Mouse (Mus musculus): ENCODE measurements around the gene Sorcs2. TPM values are rescaled to one million over a fixed set of nuclear protein-coding genes. Genes with fewer than 3 reads are reported as not detected.

The Sorcs2 gene
- polyA plus RNA-seq, 1 experiment from 2014 or later, result 7.8 TPM

DNA sequence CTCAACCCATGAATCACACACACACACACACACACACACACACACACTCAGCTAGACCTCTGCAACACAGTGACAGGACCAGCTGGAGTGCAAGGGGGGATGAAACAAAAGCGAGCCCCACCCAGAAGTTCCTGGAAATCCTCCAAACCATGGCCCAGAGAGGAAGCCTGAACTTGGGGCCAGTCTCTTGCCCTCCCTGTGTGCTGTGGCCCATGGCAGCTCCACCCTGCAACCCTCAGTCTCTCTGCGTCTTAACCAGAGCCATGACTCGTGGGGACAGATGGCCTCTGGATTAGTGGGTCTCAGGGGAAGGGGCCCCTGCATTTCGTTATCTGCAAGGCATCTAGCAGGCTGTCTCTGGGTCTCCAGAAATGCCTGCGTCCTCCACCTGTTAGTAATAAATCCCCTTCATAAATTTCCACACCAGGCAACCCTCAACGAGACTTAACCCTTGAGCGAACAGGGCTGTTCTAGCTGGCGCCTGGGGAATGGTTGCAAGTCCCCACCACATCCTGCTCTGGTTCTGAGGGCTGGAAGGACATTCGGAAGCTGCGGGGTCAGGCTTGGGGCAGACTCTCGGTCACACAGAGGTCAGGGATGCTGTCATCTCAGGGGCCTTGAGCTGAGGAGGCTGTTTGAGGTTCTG is 24.6 kb downstream of the Sorcs2 start:
- H3K36me3 ChIP-seq (ENCODE audit: control insufficient read depth, insufficient read depth, low read length), result no peaks in the 10 kb centered on the region
- H3K27me3 ChIP-seq (ENCODE audit: control insufficient read depth, insufficient read depth, low read length), result no peaks in the 10 kb centered on the region
- peaks cover 15% of the 10 kb centered on the region for H3K4me1 ChIP-seq (replicated peaks; ENCODE audit: control insufficient read depth, insufficient read depth, low read length)
- DNase-seq (ENCODE audit: low spot score), result no peak
- no peak overlapping the region for H3K9ac ChIP-seq (ENCODE audit: low read length)
- no peak overlapping the region for H3K4me2 ChIP-seq (ENCODE audit: low read depth, low read length, severe bottlenecking)
- WGBS, result 48% methylated on average over 11 of the region's 11 CpGs
- H3K27ac ChIP-seq (ENCODE audit: low read depth, low read length), result no peak overlapping the region
- no peaks in the 10 kb centered on the region for H3K9me3 ChIP-seq (ENCODE audit: control insufficient read depth, low read length)
- no peak overlapping the region for H3K4me3 ChIP-seq (ENCODE audit: low read depth, low read length)
- no peak for ATAC-seq (replicated peaks; ENCODE audit: low FRiP score)

DNA sequence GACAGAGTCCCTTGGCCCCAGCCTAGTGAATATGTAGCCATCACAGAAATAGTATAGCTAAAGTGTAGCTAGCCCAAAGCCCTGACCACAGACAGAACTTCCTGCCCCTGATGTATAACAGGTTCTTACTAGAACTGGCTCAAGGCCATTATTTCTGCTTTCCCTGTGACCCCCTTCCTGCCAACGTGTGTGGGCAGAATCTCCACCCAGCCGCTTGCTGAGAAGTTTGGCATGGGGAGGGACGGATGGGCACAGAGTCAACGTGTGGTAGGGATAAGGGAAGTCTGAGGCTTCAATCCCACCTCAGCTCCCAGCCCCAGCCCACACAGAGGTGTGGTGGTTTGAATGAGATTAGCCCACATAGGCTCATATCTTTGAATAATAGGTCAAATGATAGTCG is 26.2 kb downstream of the Sorcs2 start:
- H3K27ac ChIP-seq (ENCODE audit: low read depth, low read length), result no peak overlapping the region
- ATAC-seq (replicated peaks; ENCODE audit: low FRiP score) (no peak), DNase-seq (ENCODE audit: low spot score) (no peak)
- no peaks in the 10 kb centered on the region for H3K36me3 ChIP-seq (ENCODE audit: control insufficient read depth, insufficient read depth, low read length)
- WGBS, result 90% methylated on average over 5 of the region's 5 CpGs
- no peak overlapping the region for H3K9ac ChIP-seq (ENCODE audit: low read length)
- no peak overlapping the region for H3K4me2 ChIP-seq (ENCODE audit: low read depth, low read length, severe bottlenecking)
- no peaks in the 10 kb centered on the region for H3K27me3 ChIP-seq (ENCODE audit: control insufficient read depth, insufficient read depth, low read length)
- H3K4me1 ChIP-seq (replicated peaks; ENCODE audit: control insufficient read depth, insufficient read depth, low read length), result peaks cover 15% of the 10 kb centered on the region
- H3K9me3 ChIP-seq (ENCODE audit: control insufficient read depth, low read length), result no peaks in the 10 kb centered on the region
- no peak overlapping the region for H3K4me3 ChIP-seq (ENCODE audit: low read depth, low read length)

DNA sequence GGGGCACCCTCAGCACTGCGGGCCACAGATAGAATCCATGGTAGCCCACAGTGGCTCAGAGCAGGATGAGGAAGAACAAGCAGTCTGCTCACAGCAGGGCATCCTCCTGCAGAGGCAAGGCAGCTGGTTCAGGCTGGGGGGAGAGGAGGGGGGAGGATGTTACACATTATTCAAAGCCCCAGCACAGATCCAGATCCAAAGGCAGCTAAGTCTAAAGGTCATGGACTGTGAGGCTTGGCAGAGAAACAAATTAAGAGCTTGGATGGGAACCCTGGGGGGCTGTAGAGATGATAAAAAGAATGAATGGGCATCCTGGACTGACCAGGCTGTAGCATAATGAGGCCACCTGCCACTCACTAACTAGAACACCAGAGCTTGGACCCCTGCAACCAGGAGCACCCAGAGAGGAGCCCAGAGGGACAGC is 28.7 kb downstream of the Sorcs2 start:
- Histone ChIP-seq H3K4me2 (ENCODE audit: low read depth, low read length, severe bottlenecking) (no peak overlapping the region), H3K27me3 (ENCODE audit: control insufficient read depth, insufficient read depth, low read length) (no peaks in the 10 kb centered on the region), H3K9ac (ENCODE audit: low read length) (no peak overlapping the region), H3K4me1 (replicated peaks; ENCODE audit: control insufficient read depth, insufficient read depth, low read length) (peaks cover 15% of the 10 kb centered on the region), H3K36me3 (ENCODE audit: control insufficient read depth, insufficient read depth, low read length) (no peaks in the 10 kb centered on the region), H3K27ac (ENCODE audit: low read depth, low read length) (no peak overlapping the region), H3K4me3 (ENCODE audit: low read depth, low read length) (no peak overlapping the region), H3K9me3 (ENCODE audit: control insufficient read depth, low read length) (no peaks in the 10 kb centered on the region)
- 30% methylated on average over 1 of the region's 1 CpGs for WGBS
- ATAC-seq (replicated peaks; ENCODE audit: low FRiP score), result peak; percentile 64
- no peak for DNase-seq (ENCODE audit: low spot score)

DNA sequence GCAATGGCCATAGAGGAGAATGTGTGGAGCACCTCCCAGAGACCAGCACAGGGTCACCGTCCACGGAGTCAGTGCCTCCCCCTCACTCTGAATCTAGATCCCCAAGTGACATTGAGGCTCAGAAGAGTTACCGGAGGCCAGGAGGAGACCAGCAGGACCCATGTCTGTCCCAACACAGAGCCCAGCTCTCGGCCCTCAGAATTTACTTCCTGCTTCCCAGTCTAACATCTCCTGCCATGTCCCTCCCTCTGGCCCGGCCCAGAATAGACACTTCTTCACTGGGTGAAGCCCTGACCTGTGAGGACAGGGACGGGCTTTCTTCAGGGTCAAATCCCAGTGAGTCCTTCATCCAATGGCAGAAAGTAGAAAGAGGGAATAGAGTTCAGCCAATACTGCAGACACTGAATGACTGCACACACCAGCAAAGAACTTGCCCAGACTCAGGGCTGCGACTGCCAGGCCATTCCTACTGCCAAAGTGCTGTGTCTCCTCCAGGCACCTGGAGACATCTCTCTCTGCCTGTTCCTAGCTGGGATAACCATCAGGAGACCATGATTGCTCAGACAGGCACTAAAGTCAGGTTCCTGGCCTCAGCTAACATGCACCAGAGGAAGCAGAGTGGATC is 29.3 kb downstream of the Sorcs2 start:
- Histone ChIP-seq H3K4me3 (ENCODE audit: low read depth, low read length) (no peak overlapping the region), H3K36me3 (ENCODE audit: control insufficient read depth, insufficient read depth, low read length) (no peaks in the 10 kb centered on the region), H3K4me2 (ENCODE audit: low read depth, low read length, severe bottlenecking) (no peak overlapping the region), H3K9me3 (ENCODE audit: control insufficient read depth, low read length) (no peaks in the 10 kb centered on the region), H3K9ac (ENCODE audit: low read length) (no peak overlapping the region), H3K4me1 (replicated peaks; ENCODE audit: control insufficient read depth, insufficient read depth, low read length) (peaks cover 14% of the 10 kb centered on the region), H3K27ac (ENCODE audit: low read depth, low read length) (no peak overlapping the region), H3K27me3 (ENCODE audit: control insufficient read depth, insufficient read depth, low read length) (no peaks in the 10 kb centered on the region)
- DNase-seq (ENCODE audit: low spot score) (no peak), ATAC-seq (replicated peaks; ENCODE audit: low FRiP score) (no peak)
- 81% methylated on average over 7 of the region's 7 CpGs for WGBS

DNA sequence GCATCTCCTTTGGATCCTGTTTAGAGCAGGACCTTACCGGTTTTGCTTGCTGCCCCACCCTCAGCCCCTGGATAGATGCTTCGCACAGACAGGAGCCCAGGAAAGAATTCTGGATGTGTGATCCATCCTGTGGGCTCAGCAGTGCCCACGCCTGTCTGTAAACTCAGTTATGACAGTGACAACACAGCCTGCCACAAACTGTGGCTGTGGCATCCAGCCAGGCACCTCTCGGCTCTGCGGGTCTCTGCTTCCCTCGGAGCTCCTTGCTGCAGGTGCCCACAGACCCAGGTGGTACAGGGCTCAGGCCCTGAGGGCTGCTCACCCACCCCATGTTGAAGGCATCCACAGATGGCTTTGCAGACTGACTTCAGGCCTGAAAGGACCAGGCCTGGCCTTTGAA is 30.0 kb downstream of the Sorcs2 start:
- Histone ChIP-seq H3K36me3 (ENCODE audit: control insufficient read depth, insufficient read depth, low read length) (no peaks in the 10 kb centered on the region), H3K27me3 (ENCODE audit: control insufficient read depth, insufficient read depth, low read length) (no peaks in the 10 kb centered on the region), H3K4me3 (ENCODE audit: low read depth, low read length) (no peak overlapping the region), H3K27ac (ENCODE audit: low read depth, low read length) (no peak overlapping the region), H3K4me2 (ENCODE audit: low read depth, low read length, severe bottlenecking) (no peak overlapping the region), H3K4me1 (replicated peaks; ENCODE audit: control insufficient read depth, insufficient read depth, low read length) (peaks cover 9% of the 10 kb centered on the region), H3K9me3 (ENCODE audit: control insufficient read depth, low read length) (no peaks in the 10 kb centered on the region), H3K9ac (ENCODE audit: low read length) (no peak overlapping the region)
- ATAC-seq (replicated peaks; ENCODE audit: low FRiP score) (no peak), DNase-seq (ENCODE audit: low spot score) (no peak)
- WGBS, result 82% methylated on average over 6 of the region's 6 CpGs

DNA sequence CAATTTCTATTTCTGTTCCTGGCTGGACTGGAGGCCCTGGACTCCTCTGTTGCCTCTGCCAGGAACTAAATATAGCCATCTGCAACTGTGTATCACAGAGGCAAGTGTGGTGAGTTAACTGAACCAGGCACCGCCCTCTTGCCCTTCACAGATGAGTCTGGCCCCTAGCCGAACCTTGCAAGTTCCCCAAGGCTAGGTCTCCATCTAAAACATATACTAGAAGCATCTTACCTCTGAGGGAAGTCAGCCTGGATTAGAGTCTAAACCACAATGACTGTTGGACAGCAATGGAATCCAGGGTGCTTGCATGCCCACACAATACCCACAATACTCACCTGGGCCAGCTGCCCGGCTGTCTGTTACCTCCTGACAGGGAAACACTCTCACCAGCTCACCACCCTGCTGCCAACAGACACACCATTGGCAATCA is 30.7 kb downstream of the Sorcs2 start:
- WGBS, result 84% methylated on average over 3 of the region's 3 CpGs
- ATAC-seq (replicated peaks; ENCODE audit: low FRiP score) (no peak), DNase-seq (ENCODE audit: low spot score) (no peak)
- Histone ChIP-seq H3K36me3 (ENCODE audit: control insufficient read depth, insufficient read depth, low read length) (no peaks in the 10 kb centered on the region), H3K4me3 (ENCODE audit: low read depth, low read length) (no peak overlapping the region), H3K9me3 (ENCODE audit: control insufficient read depth, low read length) (no peaks in the 10 kb centered on the region), H3K27ac (ENCODE audit: low read depth, low read length) (no peak overlapping the region), H3K9ac (ENCODE audit: low read length) (no peak overlapping the region), H3K4me2 (ENCODE audit: low read depth, low read length, severe bottlenecking) (no peak overlapping the region), H3K27me3 (ENCODE audit: control insufficient read depth, insufficient read depth, low read length) (no peaks in the 10 kb centered on the region), H3K4me1 (replicated peaks; ENCODE audit: control insufficient read depth, insufficient read depth, low read length) (peaks cover 9% of the 10 kb centered on the region)

DNA sequence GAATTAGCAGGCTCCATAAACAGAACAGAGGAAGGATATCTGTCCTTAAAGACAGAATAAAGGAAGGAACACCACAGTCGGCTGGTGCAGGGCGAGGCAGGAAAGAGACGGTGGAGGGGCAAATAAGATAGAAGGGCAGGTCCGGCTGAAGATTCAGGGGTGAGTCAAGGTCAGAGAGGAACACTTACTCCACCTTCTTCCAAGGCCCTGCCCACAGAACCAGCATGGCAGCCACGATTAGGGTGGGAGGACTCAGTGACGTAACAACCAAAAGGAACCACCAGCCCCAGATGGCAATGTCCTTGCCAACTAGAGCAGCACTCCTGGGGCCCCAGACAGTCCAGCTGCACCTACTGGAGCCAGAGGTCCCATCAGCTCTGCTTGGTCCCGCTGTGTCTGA is 36.2 kb downstream of the Sorcs2 start:
- Histone ChIP-seq H3K27me3 (ENCODE audit: control insufficient read depth, insufficient read depth, low read length) (no peaks in the 10 kb centered on the region), H3K4me1 (replicated peaks; ENCODE audit: control insufficient read depth, insufficient read depth, low read length) (peaks cover 6% of the 10 kb centered on the region; the same call in 1 of the 2 replicates), H3K4me3 (ENCODE audit: low read depth, low read length) (no peak overlapping the region), H3K9ac (ENCODE audit: low read length) (no peak overlapping the region), H3K36me3 (ENCODE audit: control insufficient read depth, insufficient read depth, low read length) (no peaks in the 10 kb centered on the region), H3K9me3 (ENCODE audit: control insufficient read depth, low read length) (no peaks in the 10 kb centered on the region), H3K27ac (ENCODE audit: low read depth, low read length) (no peak overlapping the region), H3K4me2 (ENCODE audit: low read depth, low read length, severe bottlenecking) (no peak overlapping the region)
- no peak for ATAC-seq (replicated peaks; ENCODE audit: low FRiP score)
- no peak for DNase-seq (ENCODE audit: low spot score)
- WGBS, result 86% methylated on average over 7 of the region's 7 CpGs

DNA sequence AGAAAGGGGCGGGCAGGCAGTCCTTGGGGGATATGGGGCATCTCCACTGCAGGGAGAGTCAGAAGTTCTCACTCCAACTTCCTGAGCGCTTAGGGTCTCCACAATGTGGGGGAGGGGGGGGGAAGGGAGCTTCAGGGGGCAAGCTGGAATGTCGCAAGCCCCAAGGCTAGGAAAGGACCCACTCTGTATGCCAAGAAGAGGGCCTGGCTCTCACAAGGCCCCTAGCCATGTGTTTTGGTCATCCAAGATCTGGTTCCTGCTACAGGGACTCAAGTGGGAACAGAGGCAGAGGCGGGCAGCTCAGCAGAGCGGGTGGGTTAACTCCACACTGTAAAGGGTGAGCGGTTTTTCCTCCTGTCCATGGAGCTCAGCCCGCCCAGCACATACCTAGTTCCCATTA is 37.6 kb downstream of the Sorcs2 start:
- H3K27ac ChIP-seq (ENCODE audit: low read depth, low read length), result no peak overlapping the region

More for the DNA sequence above, 37.6 kb downstream of the Sorcs2 start:
- no peak overlapping the region for H3K9ac ChIP-seq (ENCODE audit: low read length)
- WGBS, result 76% methylated on average over 7 of the region's 7 CpGs
- no peaks in the 10 kb centered on the region for H3K9me3 ChIP-seq (ENCODE audit: control insufficient read depth, low read length)
- H3K27me3 ChIP-seq (ENCODE audit: control insufficient read depth, insufficient read depth, low read length), result no peaks in the 10 kb centered on the region
- DNase-seq (ENCODE audit: low spot score) (no peak), ATAC-seq (replicated peaks; ENCODE audit: low FRiP score) (no peak)
- peaks cover 6% of the 10 kb centered on the region; the same call in 1 of the 2 replicates for H3K4me1 ChIP-seq (replicated peaks; ENCODE audit: control insufficient read depth, insufficient read depth, low read length)
- no peak overlapping the region for H3K4me3 ChIP-seq (ENCODE audit: low read depth, low read length)
- H3K36me3 ChIP-seq (ENCODE audit: control insufficient read depth, insufficient read depth, low read length), result no peaks in the 10 kb centered on the region
- H3K4me2 ChIP-seq (ENCODE audit: low read depth, low read length, severe bottlenecking), result no peak overlapping the region

Data from forebrain, embryonic 11.5 days (tissue).